In genomic region chr9:77610811-77611210, GRCm38 (mm10) we compare ENCODE assay signal across 12 mouse cellular contexts. TPM values are rescaled to one million over a fixed set of nuclear protein-coding genes. Genes with fewer than 3 reads are reported as not detected.
A peak's percentile ranks its signal among the peaks of the same experiment; 100 is the strongest.
DNase-seq lines count a peak whose midpoint lies in the region; ATAC-seq and TF ChIP-seq lines count a peak whose summit lies in the region.
"Had no signal": no experiment of that assay in that cellular context is flagged by ENCODE, and none has a peak within 500 bp of the region (broad histone marks: within the 10 kb centered on the region; RNA-seq: fewer than 3 reads in every experiment).

No protein-coding gene starts in this region.

- H3K27me3 ChIP-seq in cerebellum, adult 2 months (ENCODE audit: control insufficient read depth, insufficient read depth, low read length) = no peaks in the 10 kb centered on the region
- no peaks in the 10 kb centered on the region for H3K27me3 ChIP-seq in hindbrain, embryonic 11.5 days (ENCODE audit: control insufficient read depth, insufficient read depth, low read length)
- H3K27me3 ChIP-seq in hindbrain, embryonic 12.5 days = no peaks in the 10 kb centered on the region
- H3K27me3 ChIP-seq: liver, embryonic 13.5 days had no signal

- no peak overlapping the region for H3K4me2 ChIP-seq in hindbrain, embryonic 11.5 days (replicated peaks; ENCODE audit: low read depth, low read length)
- H3K4me2 ChIP-seq in hindbrain, embryonic 12.5 days (replicated peaks) = no peak overlapping the region
- H3K4me2 ChIP-seq: liver, embryonic 13.5 days had no signal

- DNase-seq in cerebellum, adult 2 months = no peak
- DNase-seq in cerebellum, adult 11-12 months = no peak
- peak; percentile 9 for DNase-seq in hindbrain, embryonic 11.5 days (ENCODE audit: low spot score)
- peak; percentile 17 for DNase-seq in lung, postnatal 36 days
- no peak for DNase-seq in lung, postnatal 14 days
- DNase-seq in skeletal muscle tissue, adult 2 months (ENCODE audit: low read depth, low spot score) = peak; percentile 47
- no peak for DNase-seq in adipocyte (ENCODE audit: low spot score)
- DNase-seq: cerebellum, adult 8-10 months; liver, embryonic 13.5 days had no signal

- no peak overlapping the region for H3K27ac ChIP-seq in cerebellum, adult 2 months (ENCODE audit: insufficient read depth, low read length)
- H3K27ac ChIP-seq in hindbrain, embryonic 11.5 days (ENCODE audit: low read depth, low read length) = no peak overlapping the region
- no peak overlapping the region for H3K27ac ChIP-seq in hindbrain, embryonic 12.5 days
- H3K27ac ChIP-seq: liver, embryonic 13.5 days had no signal

- H3K4me1 ChIP-seq in cerebellum, adult 2 months (ENCODE audit: control insufficient read depth, insufficient read depth, low read length) = no peaks in the 10 kb centered on the region; the same call in 1 of the 2 replicates
- H3K4me1 ChIP-seq in hindbrain, embryonic 11.5 days (replicated peaks; ENCODE audit: control insufficient read depth, insufficient read depth, low read length) = no peaks in the 10 kb centered on the region
- H3K4me1 ChIP-seq in hindbrain, embryonic 12.5 days = no peaks in the 10 kb centered on the region
- H3K4me1 ChIP-seq: liver, embryonic 13.5 days had no signal

- no peak overlapping the region for H3K4me3 ChIP-seq in cerebellum, adult 2 months (replicated peaks; ENCODE audit: insufficient read depth, low read depth, low read length)
- H3K4me3 ChIP-seq in hindbrain, embryonic 11.5 days (ENCODE audit: low read depth, low read length) = no peak overlapping the region
- no peak overlapping the region for H3K4me3 ChIP-seq in hindbrain, embryonic 12.5 days
- H3K4me3 ChIP-seq: erythroblast, embryonic 14.5 days; liver, embryonic 13.5 days had no signal

- H3K36me3 ChIP-seq in hindbrain, embryonic 11.5 days (ENCODE audit: control insufficient read depth, insufficient read depth, low read length) = no peaks in the 10 kb centered on the region
- no peaks in the 10 kb centered on the region for H3K36me3 ChIP-seq in hindbrain, embryonic 12.5 days
- H3K36me3 ChIP-seq: liver, embryonic 13.5 days had no signal

- no peak overlapping the region for H3K9ac ChIP-seq in hindbrain, embryonic 11.5 days (ENCODE audit: low read depth, low read length)
- no peak overlapping the region for H3K9ac ChIP-seq in hindbrain, embryonic 12.5 days
- H3K9ac ChIP-seq: liver, embryonic 13.5 days had no signal

- ATAC-seq in hindbrain, embryonic 11.5 days (ENCODE audit: low FRiP score) = no peak
- no peak for ATAC-seq in hindbrain, embryonic 12.5 days (ENCODE audit: low FRiP score)
- ATAC-seq: inflammation-experienced regulatory T-cells, adult 6 months had no signal

- no peak for TF ChIP-seq POLR2A in cerebellum, adult 2 months (IDR thresholded peaks at IDR 0.05; ENCODE audit: borderline replicate concordance, insufficient read depth, low read length)

- peak; percentile 9; the same call in 1 of the 2 replicates for TF ChIP-seq CTCF in cerebellum, adult 2 months (IDR thresholded peaks at IDR 0.05; ENCODE audit: borderline replicate concordance, insufficient read depth, low read depth, low read length)

- no peaks in the 10 kb centered on the region for H3K9me3 ChIP-seq in hindbrain, embryonic 11.5 days (ENCODE audit: control insufficient read depth, low read length)
- no peaks in the 10 kb centered on the region for H3K9me3 ChIP-seq in hindbrain, embryonic 12.5 days (replicated peaks)
- H3K9me3 ChIP-seq: liver, embryonic 13.5 days had no signal

RNA-seq across cellular contexts. Expression of gene Klhl31, which starts 25.5 kb away (rescaled TPM):
- polyA plus RNA-seq in cerebellum, adult 2 months (2012; rRNA removed) = 0.03 and 0.06 TPM in 2 replicates
- polyA plus RNA-seq in hindbrain, embryonic 11.5 days (2014; fragmentation: Nextera tagmentation; extraction: Ambion mirVana) = 1.1 and 1.6 TPM in 2 replicates
- polyA plus RNA-seq in hindbrain, embryonic 12.5 days (2016; fragmentation: Nextera tagmentation; extraction: Ambion mirVana) = 0.94 and 2.5 TPM in 2 replicates
- polyA plus RNA-seq: erythroblast, embryonic 14.5 days had no signal

Comparison
In these comparisons a context has a peak if more than half of its experiments do, and no peak if none do; other contexts are left out.
1. DNase-seq: peak in hindbrain, embryonic 11.5 days (single experiment), lung, postnatal 36 days (single experiment) and skeletal muscle tissue, adult 2 months (single experiment); none in cerebellum, adult 2 months (0 of 2), cerebellum, adult 11-12 months (single experiment), lung, postnatal 14 days (single experiment) and adipocyte (single experiment).